ENCODE assay signal across 17 mouse cellular contexts in the genomic region with DNA sequence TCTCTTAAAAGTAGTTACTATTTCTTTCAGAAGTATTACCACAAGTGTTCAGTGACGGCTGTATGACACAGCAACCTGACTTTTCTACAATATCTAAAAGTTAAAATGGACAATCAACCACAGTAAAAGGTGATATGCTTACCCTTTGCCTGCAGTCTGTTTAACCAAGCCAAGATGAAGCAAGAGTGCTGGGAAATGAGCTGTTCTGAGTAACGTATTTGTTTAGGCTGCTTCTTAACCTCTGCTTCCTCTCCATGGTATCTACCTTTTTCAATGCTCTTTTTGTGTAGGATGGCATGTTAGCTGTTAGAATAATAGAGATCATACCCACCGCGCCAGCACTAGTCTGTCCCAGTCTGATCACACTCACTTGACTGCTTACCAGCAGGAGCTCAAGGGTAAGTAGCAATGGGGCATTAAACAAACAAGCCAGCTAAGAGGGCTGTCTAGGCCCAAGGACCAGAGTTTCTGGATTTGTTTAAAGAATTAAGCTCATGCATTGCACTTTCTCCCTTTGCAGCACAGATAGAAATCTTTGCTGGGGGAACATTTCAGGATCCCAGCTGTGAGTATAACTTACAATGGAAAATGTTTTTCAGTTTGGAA.
DNase-seq lines count a peak whose midpoint lies in the region; ATAC-seq and TF ChIP-seq lines count a peak whose summit lies in the region.
"Had no signal": no experiment of that assay in that cellular context is flagged by ENCODE, and none has a peak within 500 bp of the region (broad histone marks: within the 10 kb centered on the region; RNA-seq: fewer than 3 reads in every experiment).

No protein-coding gene starts in this region.

- H3K9ac ChIP-seq in lung, embryonic 14.5 days = no peak overlapping the region
- 0 out of 2 replicates have a peak overlapping the region, but pooled peaks have one; percentile 26 for H3K9ac ChIP-seq in liver, postnatal 0 days (replicated peaks)
- H3K9ac ChIP-seq: forebrain, embryonic 15.5 days; midbrain, embryonic 12.5 days had no signal

- TF ChIP-seq EP300 in liver, postnatal 0 days (IDR thresholded peaks at IDR 0.05; ENCODE audit: low read depth) = peak; percentile 44; the same call in 1 of the 2 replicates

- TF ChIP-seq POLR2A in embryonic fibroblast, embryonic 13.5 days (IDR thresholded peaks at IDR 0.05; ENCODE audit: low read depth, low read length) = no peak

- WGBS in lung, embryonic 14.5 days = 53% methylated on average over 4 of the region's 4 CpGs
- 67% methylated on average over 4 of the region's 4 CpGs for WGBS in embryonic facial prominence, embryonic 10.5 days
- 64% methylated on average over 4 of the region's 4 CpGs for WGBS in liver, postnatal 0 days (ENCODE audit: insufficient replicate concordance)

- no peak for TF ChIP-seq CTCF in lung, embryonic 14.5 days (IDR thresholded peaks at IDR 0.05; ENCODE audit: low read depth)
- no peak for TF ChIP-seq CTCF in embryonic fibroblast, embryonic 13.5 days (IDR thresholded peaks at IDR 0.05; ENCODE audit: borderline replicate concordance, insufficient read depth, low read length)
- no peak for TF ChIP-seq CTCF in liver, postnatal 0 days (IDR thresholded peaks at IDR 0.05; ENCODE audit: low read depth)

- peaks cover 13% of the 10 kb centered on the region for H3K4me1 ChIP-seq in lung, embryonic 14.5 days (ENCODE audit: insufficient read depth)
- peaks cover 24% of the 10 kb centered on the region for H3K4me1 ChIP-seq in embryonic facial prominence, embryonic 10.5 days
- H3K4me1 ChIP-seq in embryonic fibroblast, embryonic 13.5 days (ENCODE audit: control insufficient read depth, insufficient read depth, low read length) = peaks cover 5% of the 10 kb centered on the region
- H3K4me1 ChIP-seq in liver, postnatal 0 days (ENCODE audit: insufficient read depth) = peaks cover 8% of the 10 kb centered on the region
- H3K4me1 ChIP-seq: forebrain, embryonic 15.5 days; midbrain, embryonic 12.5 days had no signal

- peak overlapping the region; percentile 67 for H3K27ac ChIP-seq in lung, embryonic 14.5 days (ENCODE audit: low read depth)
- 0 out of 2 replicates have a peak overlapping the region, but pooled peaks have one; percentile 1 for H3K27ac ChIP-seq in embryonic facial prominence, embryonic 10.5 days (replicated peaks)
- H3K27ac ChIP-seq in embryonic fibroblast, embryonic 13.5 days (ENCODE audit: insufficient read depth, low read length) = peak overlapping the region; percentile 66
- H3K27ac ChIP-seq in liver, postnatal 0 days (ENCODE audit: low read depth) = peak overlapping the region; percentile 90
- H3K27ac ChIP-seq: forebrain, embryonic 15.5 days; midbrain, embryonic 12.5 days had no signal

- peak; percentile 37 for DNase-seq in lung, embryonic 14.5 days
- DNase-seq in lung, postnatal 4 days = no peak
- no peak for DNase-seq in embryonic facial prominence, embryonic 10.5 days (ENCODE audit: low spot score)
- no peak for DNase-seq in liver, postnatal 0 days
- no peak for DNase-seq in frontal cortex, postnatal 25 days (ENCODE audit: low spot score in 2 of 2)
- DNase-seq in embryo, embryonic 10 days (ENCODE audit: low spot score) = no peak
- DNase-seq in thymus, adult 18-20 months = no peak
- DNase-seq: cerebellum, adult 18-20 months; gastrocnemius, postnatal 10 days; heart, postnatal 36 days; right cerebral cortex, postnatal 14 days; thymus, postnatal 14 days had no signal

- no peak overlapping the region for H3K4me3 ChIP-seq in lung, embryonic 14.5 days (ENCODE audit: low read depth, low read length)
- no peak overlapping the region for H3K4me3 ChIP-seq in embryonic facial prominence, embryonic 10.5 days
- no peak overlapping the region for H3K4me3 ChIP-seq in embryonic fibroblast, embryonic 13.5 days (ENCODE audit: insufficient read depth, low read length)
- H3K4me3 ChIP-seq in liver, postnatal 0 days (ENCODE audit: low read depth, low read length) = no peak overlapping the region
- H3K4me3 ChIP-seq: forebrain, embryonic 15.5 days; midbrain, embryonic 12.5 days had no signal

- H3K9me3 ChIP-seq in lung, embryonic 14.5 days (ENCODE audit: low read depth, low read length) = no peaks in the 10 kb centered on the region
- H3K9me3 ChIP-seq in embryonic facial prominence, embryonic 10.5 days = no peaks in the 10 kb centered on the region
- no peaks in the 10 kb centered on the region for H3K9me3 ChIP-seq in liver, postnatal 0 days (ENCODE audit: low read length)
- H3K9me3 ChIP-seq: forebrain, embryonic 15.5 days; midbrain, embryonic 12.5 days had no signal

- no peaks in the 10 kb centered on the region for H3K36me3 ChIP-seq in lung, embryonic 14.5 days (ENCODE audit: insufficient read depth)
- no peaks in the 10 kb centered on the region for H3K36me3 ChIP-seq in embryonic facial prominence, embryonic 10.5 days (replicated peaks)
- H3K36me3 ChIP-seq in liver, postnatal 0 days (replicated peaks; ENCODE audit: insufficient read depth, low read length) = no peaks in the 10 kb centered on the region
- H3K36me3 ChIP-seq: forebrain, embryonic 15.5 days; midbrain, embryonic 12.5 days had no signal

- no peaks in the 10 kb centered on the region for H3K27me3 ChIP-seq in lung, embryonic 14.5 days (ENCODE audit: insufficient read depth, low read length)
- no peaks in the 10 kb centered on the region for H3K27me3 ChIP-seq in embryonic facial prominence, embryonic 10.5 days (replicated peaks; ENCODE audit: low read depth, poor library complexity, severe bottlenecking)
- H3K27me3 ChIP-seq in liver, postnatal 0 days (ENCODE audit: insufficient read depth, low read length) = no peaks in the 10 kb centered on the region
- H3K27me3 ChIP-seq: CH12.LX; forebrain, embryonic 15.5 days; midbrain, embryonic 12.5 days had no signal

- peak; percentile 28; the same call in 1 of the 2 replicates for ATAC-seq in lung, embryonic 14.5 days (ENCODE audit: insufficient read depth)
- ATAC-seq in liver, postnatal 0 days = peak; percentile 64
- ATAC-seq: forebrain, embryonic 15.5 days; inflammation-experienced regulatory T-cells, adult 6 months had no signal

- H3K4me2 ChIP-seq in lung, embryonic 14.5 days = no peak overlapping the region
- peak overlapping the region; percentile 23; the same call in 1 of the 2 replicates for H3K4me2 ChIP-seq in liver, postnatal 0 days (ENCODE audit: low read depth, low read length)
- H3K4me2 ChIP-seq: forebrain, embryonic 15.5 days; midbrain, embryonic 12.5 days had no signal

Comparison
In these comparisons a context has a peak if more than half of its experiments do, and no peak if none do; other contexts are left out.
1. H3K27ac ChIP-seq: peak in every context shown above with its lines; median percentile 90 in liver, postnatal 0 days; 67 in lung, embryonic 14.5 days; 66 in embryonic fibroblast, embryonic 13.5 days; 1 in embryonic facial prominence, embryonic 10.5 days.